Mouse (Mus musculus) frontal cortex, postnatal 25 days (tissue): ENCODE measurements around the gene Rtkn.
"Not testable (repeated sequence)": the region's sequence is repeated elsewhere in the genome, so short reads cannot be mapped to it uniquely, and the experiment has no call there.

Experiments
- DNase-seq, 2 experiments: peaks; one replicate each; pipeline ENCODE4 v3.0.0; 2022; ENCODE audit warnings: low spot score in 2 of 2

The Rtkn gene

DNA sequence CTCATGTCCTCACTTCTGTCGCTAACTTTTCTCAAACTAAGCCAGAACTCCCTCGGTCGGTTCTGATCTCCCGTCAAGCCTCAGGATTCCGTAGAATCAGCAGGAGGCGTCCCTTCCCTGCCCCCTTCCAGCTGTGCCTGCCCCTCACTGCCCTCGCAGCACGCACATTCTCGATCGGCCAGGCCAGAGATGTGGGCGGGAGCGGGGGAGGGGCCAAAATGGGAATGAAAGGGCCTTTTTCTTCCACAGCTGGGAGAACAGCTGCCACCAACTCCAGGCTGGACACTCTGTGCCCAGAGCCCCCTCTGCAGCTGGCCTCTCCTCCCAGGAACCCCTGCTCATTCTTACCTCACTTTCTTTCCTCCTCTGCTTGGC is 2.3 kb downstream of the Rtkn start:
- no peak for DNase-seq

DNA sequence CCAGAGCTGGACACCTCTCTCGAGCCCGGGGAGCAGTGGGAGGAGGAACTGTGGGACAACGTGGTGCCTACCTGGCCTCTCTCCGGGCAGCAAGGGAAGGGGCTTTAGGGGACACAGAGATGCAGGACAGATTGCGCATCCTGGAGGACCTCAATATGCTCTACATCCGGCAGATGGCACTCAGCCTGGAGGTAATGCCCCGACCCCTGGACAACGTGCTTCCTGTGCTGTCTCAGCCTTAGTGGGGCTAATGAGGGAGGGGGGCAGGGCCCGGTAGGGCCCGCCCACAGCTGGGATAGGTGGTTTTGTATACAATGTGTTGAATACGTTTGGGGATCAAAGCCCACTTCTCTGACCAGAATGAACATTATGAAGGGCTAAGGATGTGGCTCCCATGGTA is 2.8 kb downstream of the Rtkn start:
- no peak for DNase-seq

GRCm38 (mm10) chr6:83140044-83140443 is 4.8 kb downstream of the Rtkn start:
- DNase-seq: no peak

DNA sequence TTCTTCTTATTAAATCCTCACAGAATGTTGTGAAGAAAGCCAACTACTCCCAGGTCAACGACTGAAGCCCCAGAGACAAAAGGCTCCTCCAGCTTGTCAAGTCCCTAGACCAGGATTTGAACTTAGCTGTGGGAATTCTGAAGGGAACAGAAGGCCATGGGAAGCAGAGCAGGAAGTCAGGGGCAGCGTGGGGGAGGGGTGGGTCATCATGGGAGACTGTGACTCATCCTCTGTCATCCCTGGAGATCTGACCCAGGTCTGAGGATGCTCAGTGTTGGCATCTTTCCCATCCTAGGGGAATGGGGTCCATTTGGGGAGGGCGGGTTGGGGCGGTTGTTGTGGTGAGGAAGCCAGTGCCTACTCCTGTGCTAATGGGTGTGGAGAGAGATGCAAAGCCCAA is 6.4 kb downstream of the Rtkn start:
- DNase-seq: no peak

- DNase-seq: peak; percentile 50 to 53
These were observed 7.0 kb downstream of the Rtkn start for GRCm38 (mm10) chr6:83142211-83142731.

- DNase-seq: no peak
These were observed 7.6 kb downstream of the Rtkn start for GRCm38 (mm10) chr6:83142886-83143285.

DNA sequence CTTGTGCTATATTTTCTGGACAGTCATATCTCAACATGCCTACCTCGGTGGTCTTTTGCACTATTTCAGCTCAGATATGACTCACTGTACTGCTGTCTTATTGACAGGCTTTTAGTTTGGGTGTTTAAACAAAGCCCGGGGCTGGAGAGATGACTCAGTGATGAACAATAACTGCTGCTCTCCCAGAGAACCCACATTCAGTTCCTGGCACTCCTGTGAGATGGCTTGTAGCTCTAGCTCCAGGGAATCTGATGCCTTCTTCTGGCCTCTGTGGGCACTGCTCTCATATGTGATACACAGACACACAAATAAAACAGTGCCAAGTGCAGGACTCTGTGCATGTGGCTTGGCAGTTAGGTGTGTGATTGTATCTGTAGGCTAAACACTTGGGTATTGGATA is 9.9 kb downstream of the Rtkn start:
- DNase-seq: no peak

DNA sequence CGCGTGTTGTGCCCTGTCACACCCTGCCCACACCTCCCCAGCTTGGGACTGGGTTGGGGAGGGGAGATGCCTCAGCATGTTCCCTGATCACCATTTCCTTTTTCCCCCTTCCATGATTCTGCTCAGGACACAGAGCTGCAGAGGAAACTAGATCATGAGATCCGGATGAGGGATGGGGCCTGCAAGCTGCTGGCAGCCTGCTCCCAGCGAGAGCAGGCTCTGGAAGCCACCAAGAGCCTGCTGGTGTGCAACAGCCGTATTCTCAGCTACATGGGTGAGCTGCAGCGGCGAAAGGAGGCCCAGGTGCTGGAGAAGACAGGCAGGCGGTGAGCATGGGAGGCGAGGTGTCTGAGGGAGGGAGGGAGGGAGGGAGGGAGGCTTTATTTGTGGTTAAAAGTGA is 10.5 kb downstream of the Rtkn start:
- no peak for DNase-seq

- no peak for DNase-seq
These were observed 12.0 kb downstream of the Rtkn start for GRCm38 (mm10) chr6:83147280-83147679.

- DNase-seq: no peak
These were observed 16.5 kb downstream of the Rtkn start for GRCm38 (mm10) chr6:83151721-83152120.

DNA sequence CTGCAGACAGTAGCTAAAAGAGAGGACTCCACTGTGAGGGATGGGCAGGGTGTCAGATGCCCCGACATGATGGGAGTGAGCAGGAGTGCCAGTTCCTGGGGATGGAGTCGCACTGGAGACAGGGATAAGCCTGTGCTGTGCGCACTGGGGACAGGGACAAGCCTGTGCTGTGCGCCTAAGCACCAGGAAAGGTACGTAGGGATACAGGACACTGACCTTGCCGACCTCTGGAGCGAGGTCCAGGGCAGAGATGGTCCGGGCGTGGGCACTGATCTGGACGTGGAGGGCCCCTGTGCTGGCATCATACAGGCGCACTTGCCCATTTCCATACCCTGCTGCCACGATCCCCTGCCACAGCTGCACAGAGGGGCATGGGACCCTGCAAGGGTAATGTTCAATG is 17.8 kb downstream of the Rtkn start:
- no peak for DNase-seq

- no peak for DNase-seq
These were observed 18.2 kb downstream of the Rtkn start for GRCm38 (mm10) chr6:83153485-83153884.

- no peak for DNase-seq
These were observed 20.4 kb downstream of the Rtkn start for GRCm38 (mm10) chr6:83155552-83156238.

- DNase-seq: peak; percentile 49 to 62
These were observed 21.0 kb downstream of the Rtkn start, which contains the start of the genes Wdr54 and 1700003E16Rik for GRCm38 (mm10) chr6:83156259-83156684. Wdr54 (minus strand) TSS chr6:83156397. 1700003E16Rik (plus strand) TSS chr6:83156404.

DNA sequence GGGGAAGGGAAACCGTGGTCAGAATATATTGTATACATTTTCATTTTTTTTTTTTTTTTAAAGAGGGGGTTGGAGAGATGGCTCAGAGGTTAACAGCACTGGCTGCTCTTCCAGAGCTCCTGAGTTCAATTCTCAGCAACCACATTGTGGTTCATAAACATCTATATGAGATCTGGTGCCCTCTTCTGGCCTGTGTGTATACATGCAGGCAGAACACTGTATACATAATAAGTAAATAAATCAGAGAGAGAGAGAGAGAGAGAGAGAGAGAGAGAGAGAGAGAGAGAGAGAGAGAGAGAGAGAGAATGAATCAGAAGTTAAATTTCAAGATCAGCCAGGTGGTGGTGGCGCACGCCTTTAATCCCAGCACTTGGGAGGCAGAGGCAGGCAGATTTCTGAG is 24.2 kb downstream of the Rtkn start:
- not testable (repeated sequence) for DNase-seq

- DNase-seq: no peak
These were observed 26.2 kb downstream of the Rtkn start for GRCm38 (mm10) chr6:83161442-83161841.

- no peak for DNase-seq
These were observed 26.8 kb downstream of the Rtkn start for GRCm38 (mm10) chr6:83161921-83162641.

DNA sequence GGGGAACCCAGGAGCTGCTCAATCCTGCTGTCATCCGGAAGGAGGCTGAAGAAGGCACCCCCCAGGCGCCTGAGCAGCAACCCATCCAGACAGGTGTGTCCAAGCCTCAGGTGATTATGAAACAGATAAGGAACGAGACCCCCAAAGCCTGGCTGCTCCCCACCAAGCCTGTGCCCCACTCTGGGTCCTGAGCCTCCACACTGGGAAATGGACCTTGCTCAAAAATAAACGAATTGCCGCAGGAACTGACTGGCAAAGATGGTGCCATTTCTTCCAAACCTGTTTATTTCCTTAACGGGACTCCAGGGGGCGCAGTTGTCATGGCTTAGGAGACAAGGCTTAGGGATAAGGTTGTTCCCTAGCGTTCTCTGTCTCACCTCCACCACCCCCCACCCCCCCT is 27.4 kb downstream of the Rtkn start:
- DNase-seq: peak in 1 of 2 experiments; percentile 44

DNA sequence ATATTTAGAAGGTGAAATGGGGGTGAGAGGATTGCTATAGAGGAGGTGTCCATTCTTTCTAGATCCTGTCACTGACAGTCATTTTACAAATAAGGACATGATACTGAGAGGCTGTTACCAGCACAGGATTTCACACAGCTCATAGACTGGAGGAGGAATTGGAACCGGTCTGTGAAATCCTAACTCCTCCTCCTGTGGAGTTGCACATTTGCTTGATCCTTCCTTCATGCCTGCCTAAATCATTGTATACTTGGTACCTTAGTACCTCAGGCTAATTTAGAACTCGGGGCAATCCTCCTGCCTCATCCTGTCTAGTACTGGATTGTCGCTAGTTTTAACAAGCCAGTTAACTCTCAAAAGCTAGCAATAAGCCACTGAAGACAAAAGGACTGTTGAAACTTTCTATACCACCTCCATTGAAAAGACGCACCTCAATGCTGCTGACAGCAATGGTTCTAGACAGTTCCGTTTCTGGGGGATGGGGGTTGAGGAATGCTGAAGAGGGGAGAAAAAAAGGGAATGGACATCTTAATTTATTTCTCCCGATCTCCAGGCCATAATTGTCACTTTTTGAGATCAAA is 29.9 kb downstream of the Rtkn start:
- DNase-seq: no peak

- DNase-seq: peak; percentile 85 to 91
These were observed 30.5 kb downstream of the Rtkn start, which contains the start of gene Dctn1 for GRCm38 (mm10) chr6:83165607-83166242. Dctn1 (plus strand) TSS chr6:83165920.

DNA sequence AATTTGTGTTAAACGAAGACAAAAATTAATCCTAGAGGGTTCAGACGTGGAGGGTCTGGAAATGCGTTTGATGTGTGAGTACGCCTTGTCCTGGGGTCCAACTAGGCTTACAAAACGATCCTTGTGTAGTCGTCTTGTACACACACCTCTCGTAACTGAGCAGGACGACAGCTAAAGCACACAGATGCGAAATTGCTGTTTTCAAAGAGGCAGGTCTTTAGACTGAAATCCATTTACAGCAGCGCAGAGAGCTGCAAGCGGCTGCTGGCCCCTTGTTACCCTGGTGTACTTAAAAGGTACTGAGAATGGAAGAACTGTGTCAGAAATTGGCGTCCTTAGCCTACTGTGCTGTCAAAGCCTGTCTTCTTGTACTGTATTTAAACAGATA is 31.0 kb downstream of the Rtkn start:
- DNase-seq: no peak

DNA sequence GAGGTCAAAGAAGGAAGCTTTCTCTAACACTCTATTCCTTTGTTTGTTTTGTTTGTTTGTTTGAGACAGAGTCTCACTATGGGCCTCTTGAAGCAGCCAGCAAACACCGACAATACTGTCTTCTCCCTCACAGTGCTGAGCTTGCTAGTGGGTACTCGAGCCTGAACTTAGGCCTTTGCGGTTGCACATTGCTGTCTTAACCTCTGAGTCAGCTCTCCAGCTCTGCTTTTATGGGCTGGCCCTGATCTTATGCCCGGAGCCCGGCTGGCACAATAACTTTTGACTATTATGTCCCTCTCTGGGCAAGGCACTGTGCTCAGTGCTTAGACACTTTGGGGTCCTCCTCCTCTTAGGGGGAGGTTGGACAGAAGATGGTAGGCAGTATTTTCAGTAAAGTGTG is 34.6 kb downstream of the Rtkn start:
- DNase-seq: no peak
